Mouse (Mus musculus) intestine, postnatal 0 days (tissue): ENCODE data around the gene Ppfia3. TPM values are rescaled to one million over a fixed set of nuclear protein-coding genes. Genes with fewer than 3 reads are reported as not detected.
A peak's percentile ranks its signal among the peaks of the same experiment; 100 is the strongest.
"Not testable (repeated sequence)": the region's sequence is repeated elsewhere in the genome, so short reads cannot be mapped to it uniquely, and the experiment has no call there.

Experiments
- ATAC-seq: fragments of 200-750 bp; cut with Nextera tagmentation; 2 replicates; pipeline ENCODE4 v1.8.0; 2017; ENCODE audit warnings: mild to moderate bottlenecking, moderate TSS enrichment, moderate library complexity
- H3K27ac ChIP-seq: fragments of 300-500 bp; sonication (generic); 2 replicates; pipeline ENCODE4 v1.5.1; 2014; ENCODE audit warnings: mild to moderate bottlenecking, low read depth, low read length, moderate library complexity
- H3K27me3 ChIP-seq: fragments of 300-500 bp; sonication (generic); replicated peaks from 2 replicates; pipeline ENCODE4 v1.6.1; 2014; ENCODE audit warnings: low read length, mixed read lengths; ENCODE audit not compliant: control insufficient read depth, insufficient read depth
- H3K36me3 ChIP-seq: fragments of 300-500 bp; sonication (generic); 2 replicates; pipeline ENCODE4 v1.6.1; 2014; ENCODE audit warnings: mild to moderate bottlenecking, moderate library complexity; ENCODE audit not compliant: control insufficient read depth, insufficient read depth
- H3K4me1 ChIP-seq: fragments of 300-500 bp; sonication (generic); replicated peaks from 2 replicates; pipeline ENCODE4 v1.6.1; 2014; ENCODE audit warnings: antibody characterized with exemption, low read length, mixed read lengths; ENCODE audit not compliant: control insufficient read depth, insufficient read depth
- H3K4me2 ChIP-seq: fragments of 300-500 bp; sonication (generic); replicated peaks from 2 replicates; pipeline ENCODE4 v1.6.1; 2014; ENCODE audit warnings: low read depth, mild to moderate bottlenecking, moderate library complexity
- H3K4me3 ChIP-seq: fragments of 300-500 bp; sonication (generic); 2 replicates; pipeline ENCODE4 v1.5.1; 2014; ENCODE audit warnings: low read depth, low read length
- H3K9ac ChIP-seq: fragments of 300-500 bp; sonication (generic); 2 replicates; pipeline ENCODE4 v1.6.1; 2014; ENCODE audit warnings: mild to moderate bottlenecking, low read depth, low read length
- H3K9me3 ChIP-seq: fragments of 300-500 bp; sonication (generic); 2 replicates; pipeline ENCODE4 v1.6.1; 2016; ENCODE audit warnings: mixed run types; ENCODE audit not compliant: control insufficient read depth
- CTCF ChIP-seq: sonication (generic); IDR thresholded peaks from 2 replicates; pipeline ENCODE4 v1.5.1; 2016; ENCODE audit warnings: low read depth, mild to moderate bottlenecking, control low read depth, antibody characterized with exemption, moderate library complexity
- WGBS: fragments of 180-500 bp; shearing (Covaris S2); extraction: QIAGEN DNeasy Blood & Tissue Kit; methylation state at CpG from one replicate; pipeline ENCODE4 v1.1.7; 2014; 5-methylcytosine and 5-hydroxymethylcytosine counted together
- polyA plus RNA-seq: library from polyadenylated mRNA; unstranded; fragments of >200 nt; fragmentation: Nextera tagmentation; extraction: Ambion mirVana; gene quantifications from 2 replicates; pipeline ENCODE4 v1.2.1, GENCODE M21; 2015

Gene Ppfia3
- polyA plus RNA-seq, 1 experiment from 2014 or later: 24.5 TPM

DNA sequence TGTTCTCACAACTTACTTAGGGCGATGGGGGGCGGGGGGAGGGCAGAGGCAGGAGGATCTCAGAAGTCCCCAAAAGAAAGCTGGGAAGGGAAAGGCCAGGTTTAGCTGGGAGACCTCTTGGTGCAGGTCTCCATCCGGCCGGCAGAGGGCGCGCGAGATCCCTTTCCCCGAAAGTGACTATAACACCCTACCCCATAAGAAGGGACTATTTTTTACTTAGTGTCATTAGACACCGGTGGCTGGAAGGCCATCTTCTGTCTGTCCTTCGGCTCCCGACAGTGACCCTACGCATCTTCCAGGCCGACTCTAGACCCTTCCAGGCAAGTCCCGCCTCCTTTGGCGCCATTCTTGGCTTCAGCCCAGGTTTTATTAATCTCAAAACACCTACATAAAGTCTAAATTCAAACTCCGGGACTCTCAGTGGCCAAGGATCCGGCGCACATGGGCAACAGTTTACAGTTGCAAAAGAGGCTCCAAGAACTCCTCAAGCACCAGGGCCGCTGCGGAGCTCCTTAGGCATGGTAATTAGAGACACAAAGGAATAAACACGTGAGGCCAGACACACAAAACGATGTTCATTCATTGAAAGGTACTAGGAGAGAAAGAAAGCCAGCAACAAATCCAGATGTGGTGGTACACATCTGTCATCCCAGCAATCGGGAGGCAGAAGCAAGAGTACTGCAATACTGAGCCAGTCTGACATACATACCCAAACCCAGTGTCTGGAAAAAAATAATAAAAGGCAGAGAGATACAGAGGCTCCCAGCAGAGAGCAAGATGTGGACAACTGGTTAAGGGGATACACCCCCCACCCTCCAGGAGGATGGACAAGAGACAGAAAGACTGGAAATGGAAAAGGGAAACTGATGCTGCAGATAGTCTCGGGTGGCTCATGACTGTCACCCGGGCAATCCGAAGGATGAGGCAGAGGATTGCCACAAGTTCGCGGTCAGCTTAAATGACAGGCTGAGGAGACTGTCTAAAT lies 38.6 kb upstream of the Ppfia3 start, which contains the start of gene Kcna7:
TSS of gene Kcna7 (plus strand) at position 563 of the 985 bp plus-strand sequence.
- Histone ChIP-seq H3K4me2 (peak within 1 kb of the TSS; percentile 73), H3K4me1 (no peaks in the 10 kb centered on the region), H3K9ac (peak within 1 kb of the TSS; percentile 26; the same call in 1 of the 2 replicates), H3K27me3 (peaks cover 51% of the 10 kb centered on the region), H3K27ac (no peak within 1 kb of the TSS), H3K9me3 (no peaks in the 10 kb centered on the region), H3K4me3 (peak within 1 kb of the TSS; percentile 41), H3K36me3 (no peaks in the 10 kb centered on the region)
- 11% methylated on average over 28 of the region's 28 CpGs for WGBS
- peak; percentile 89 for TF ChIP-seq CTCF
- no peak for ATAC-seq

GRCm38 (mm10) chr7:45403532-45404261 lies 36.9 kb upstream of the Ppfia3 start:
- TF ChIP-seq CTCF: peak; percentile 79
- Histone ChIP-seq H3K9ac (no peak overlapping the region), H3K36me3 (no peaks in the 10 kb centered on the region), H3K4me3 (no peak overlapping the region), H3K4me1 (no peaks in the 10 kb centered on the region), H3K27ac (no peak overlapping the region), H3K27me3 (peaks cover 36% of the 10 kb centered on the region), H3K4me2 (no peak overlapping the region), H3K9me3 (no peaks in the 10 kb centered on the region)
- WGBS: 47% methylated on average over 6 of the region's 6 CpGs
- ATAC-seq: peak; percentile 58

GRCm38 (mm10) chr7:45401521-45402085 lies 34.8 kb upstream of the Ppfia3 start:
- no peak overlapping the region for H3K4me3 ChIP-seq
- H3K36me3 ChIP-seq: no peaks in the 10 kb centered on the region
- H3K4me2 ChIP-seq: no peak overlapping the region
- no peak overlapping the region for H3K27ac ChIP-seq
- 70% methylated on average over 10 of the region's 10 CpGs for WGBS
- H3K9ac ChIP-seq: no peak overlapping the region
- H3K27me3 ChIP-seq: peaks cover 15% of the 10 kb centered on the region
- no peaks in the 10 kb centered on the region for H3K9me3 ChIP-seq
- no peaks in the 10 kb centered on the region for H3K4me1 ChIP-seq
- TF ChIP-seq CTCF: no peak
- ATAC-seq: no peak

DNA sequence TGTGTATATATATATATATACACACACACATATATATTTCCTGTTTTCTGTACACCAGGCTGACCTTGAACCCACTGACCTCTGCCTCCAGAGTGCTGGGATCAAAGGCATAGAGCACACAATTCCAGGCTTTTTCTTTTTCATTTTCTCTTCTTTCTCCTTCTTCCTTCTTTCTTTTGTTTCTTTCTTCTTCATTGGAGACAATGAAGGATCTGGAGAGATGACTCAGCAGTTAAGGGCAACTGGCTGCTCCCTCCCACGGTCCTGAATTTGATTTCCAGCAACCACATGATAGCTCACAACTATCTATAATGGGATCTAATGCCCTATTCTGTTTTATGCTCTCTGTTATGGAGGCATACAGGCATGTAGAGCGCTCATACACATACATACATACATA lies 30.0 kb upstream of the Ppfia3 start:
- H3K4me2 ChIP-seq: no peak overlapping the region
- WGBS: 72% methylated on average over 2 of the region's 2 CpGs
- no peak for ATAC-seq
- H3K4me1 ChIP-seq: peaks cover 9% of the 10 kb centered on the region; the same call in 1 of the 2 replicates
- TF ChIP-seq CTCF: no peak
- peaks cover 12% of the 10 kb centered on the region for H3K36me3 ChIP-seq
- H3K9ac ChIP-seq: no peak overlapping the region
- H3K9me3 ChIP-seq: no peaks in the 10 kb centered on the region
- H3K27ac ChIP-seq: no peak overlapping the region
- H3K4me3 ChIP-seq: no peak overlapping the region
- no peaks in the 10 kb centered on the region for H3K27me3 ChIP-seq

DNA sequence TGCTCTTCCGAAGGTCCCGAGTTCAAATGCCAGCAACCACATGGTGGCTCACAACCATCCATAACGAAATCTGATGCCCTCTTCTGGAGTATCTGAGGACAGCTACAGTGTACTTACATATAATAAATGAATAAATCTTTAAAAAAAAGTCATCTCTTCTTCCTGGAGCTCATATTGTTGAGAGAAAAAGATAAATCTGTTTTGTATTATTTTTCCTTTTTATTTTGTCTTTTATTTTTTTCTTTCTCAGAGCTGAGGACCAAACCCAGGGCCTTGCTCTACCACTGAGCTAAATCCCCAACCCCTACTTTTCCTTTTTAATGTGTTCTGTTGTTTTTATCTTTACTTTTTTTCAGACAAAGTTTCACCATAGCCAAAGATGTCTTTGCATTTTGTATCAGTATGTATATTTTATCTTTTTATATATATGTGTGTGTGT lies 29.5 kb upstream of the Ppfia3 start:
- H3K27me3 ChIP-seq, H3K9ac ChIP-seq, H3K4me1 ChIP-seq, H3K27ac ChIP-seq, H3K9me3 ChIP-seq: not testable (repeated sequence)
- peak overlapping the region; percentile 68 for H3K4me3 ChIP-seq
- WGBS: 8% methylated on average over 3 of the region's 3 CpGs
- ATAC-seq: peak; percentile 57
- H3K36me3 ChIP-seq: peaks cover 16% of the 10 kb centered on the region
- peak overlapping the region; percentile 71 for H3K4me2 ChIP-seq
- TF ChIP-seq CTCF: peak; percentile 48
